Mouse (Mus musculus) ES-Bruce4 (cell line): Measurements from ENCODE around the gene Pip5k1b. TPM values are rescaled to one million over a fixed set of nuclear protein-coding genes. Genes with fewer than 3 reads are reported as not detected.

ENCODE experiments used
- H3K27ac ChIP-seq: 2 replicates; pipeline ENCODE4 v1.5.1; 2012; ENCODE audit warnings: low read length, inconsistent platforms; ENCODE audit not compliant: insufficient read depth
- H3K27me3 ChIP-seq: 2 replicates; pipeline ENCODE4 v1.6.1; 2012; ENCODE audit warnings: mild to moderate bottlenecking, low read length, inconsistent platforms; ENCODE audit not compliant: control insufficient read depth, poor library complexity, insufficient read depth, severe bottlenecking
- H3K36me3 ChIP-seq: 2 replicates; pipeline ENCODE4 v1.6.1; 2012; ENCODE audit warnings: inconsistent platforms, mild to moderate bottlenecking, low read length, moderate library complexity; ENCODE audit not compliant: control insufficient read depth, poor library complexity, insufficient read depth, severe bottlenecking
- H3K4me1 ChIP-seq: one replicate; pipeline ENCODE4 v1.8.1; 2011; ENCODE audit warnings: low read length; ENCODE audit not compliant: control insufficient read depth, insufficient read depth
- H3K4me3 ChIP-seq: 2 replicates; pipeline ENCODE4 v1.5.1; 2011; ENCODE audit warnings: low read depth, mild to moderate bottlenecking, low read length
- H3K9ac ChIP-seq: 2 replicates; pipeline ENCODE4 v1.6.1; 2012; ENCODE audit warnings: low read depth, mild to moderate bottlenecking, inconsistent platforms; ENCODE audit not compliant: poor library complexity, severe bottlenecking
- H3K9me3 ChIP-seq: replicated peaks from 2 replicates; pipeline ENCODE4 v1.6.1; 2012; ENCODE audit warnings: mild to moderate bottlenecking, low read length, inconsistent platforms; ENCODE audit not compliant: control insufficient read depth, poor library complexity, insufficient read depth, severe bottlenecking
- CTCF ChIP-seq: IDR thresholded peaks from one replicate; pipeline ENCODE4 v1.8.1; 2011; ENCODE audit warnings: low read depth, low read length
- EP300 ChIP-seq: IDR thresholded peaks from 2 replicates; pipeline ENCODE4 v1.6.1; 2011; ENCODE audit warnings: low read depth, low read length; ENCODE audit not compliant: insufficient read depth
- POLR2A ChIP-seq: IDR thresholded peaks from one replicate; pipeline ENCODE4 v1.8.1; 2011; ENCODE audit warnings: low read length; ENCODE audit not compliant: insufficient read depth
- polyA plus RNA-seq: library from polyadenylated mRNA; stranded (reverse); fragments of >200 nt; gene quantifications from 2 replicates; pipeline ENCODE4 v1.2.4, GENCODE M21; 2011; ENCODE audit warnings: low read depth; ENCODE audit not compliant: missing spikeins, insufficient read depth, insufficient read length

Gene Pip5k1b
- polyA plus RNA-seq, 1 experiment: 4.0 TPM

- no peaks in the 10 kb centered on the region for H3K4me1 ChIP-seq
- H3K27me3 ChIP-seq: no peaks in the 10 kb centered on the region
- no peak for TF ChIP-seq POLR2A
- no peak for TF ChIP-seq EP300
- TF ChIP-seq CTCF: no peak
- H3K9me3 ChIP-seq: no peaks in the 10 kb centered on the region
- H3K9ac ChIP-seq: no peak overlapping the region
- no peak overlapping the region for H3K4me3 ChIP-seq
- no peak overlapping the region for H3K27ac ChIP-seq
- no peaks in the 10 kb centered on the region for H3K36me3 ChIP-seq
These were observed 32.0 kb downstream of the Pip5k1b start for GRCm38 (mm10) chr19:24523476-24524313.

GRCm38 (mm10) chr19:24521997-24522396 lies 33.7 kb downstream of the Pip5k1b start:
- no peak overlapping the region for H3K9ac ChIP-seq
- H3K9me3 ChIP-seq: no peaks in the 10 kb centered on the region
- no peak overlapping the region for H3K27ac ChIP-seq
- H3K36me3 ChIP-seq: no peaks in the 10 kb centered on the region
- no peak overlapping the region for H3K4me3 ChIP-seq
- TF ChIP-seq POLR2A (no peak), EP300 (no peak), CTCF (no peak)
- no peaks in the 10 kb centered on the region for H3K4me1 ChIP-seq
- H3K27me3 ChIP-seq: no peaks in the 10 kb centered on the region

- H3K4me1 ChIP-seq: no peaks in the 10 kb centered on the region
- no peaks in the 10 kb centered on the region for H3K27me3 ChIP-seq
- H3K9me3 ChIP-seq: no peaks in the 10 kb centered on the region
- no peak overlapping the region for H3K9ac ChIP-seq
- H3K27ac ChIP-seq: no peak overlapping the region
- TF ChIP-seq POLR2A: no peak
- TF ChIP-seq CTCF: no peak
- no peak for TF ChIP-seq EP300
- no peaks in the 10 kb centered on the region for H3K36me3 ChIP-seq
- no peak overlapping the region for H3K4me3 ChIP-seq
These were observed 34.5 kb downstream of the Pip5k1b start for GRCm38 (mm10) chr19:24521146-24521545.

- no peak overlapping the region for H3K9ac ChIP-seq
- H3K27ac ChIP-seq: no peak overlapping the region
- no peaks in the 10 kb centered on the region for H3K27me3 ChIP-seq
- TF ChIP-seq CTCF (no peak), POLR2A (no peak), EP300 (no peak)
- H3K4me1 ChIP-seq: no peaks in the 10 kb centered on the region
- no peaks in the 10 kb centered on the region for H3K36me3 ChIP-seq
- H3K9me3 ChIP-seq: no peaks in the 10 kb centered on the region
- H3K4me3 ChIP-seq: no peak overlapping the region
These were observed 35.8 kb downstream of the Pip5k1b start for GRCm38 (mm10) chr19:24519732-24520409.

GRCm38 (mm10) chr19:24518384-24518783 lies 37.3 kb downstream of the Pip5k1b start:
- Histone ChIP-seq H3K27ac (no peak overlapping the region), H3K9me3 (no peaks in the 10 kb centered on the region), H3K4me3 (no peak overlapping the region), H3K27me3 (no peaks in the 10 kb centered on the region), H3K36me3 (no peaks in the 10 kb centered on the region), H3K4me1 (no peaks in the 10 kb centered on the region), H3K9ac (no peak overlapping the region)
- TF ChIP-seq CTCF (no peak), EP300 (no peak), POLR2A (no peak)

GRCm38 (mm10) chr19:24517057-24517456 lies 38.6 kb downstream of the Pip5k1b start:
- no peaks in the 10 kb centered on the region for H3K4me1 ChIP-seq
- H3K9me3 ChIP-seq: no peaks in the 10 kb centered on the region
- H3K4me3 ChIP-seq: no peak overlapping the region
- no peak overlapping the region for H3K9ac ChIP-seq
- no peak overlapping the region for H3K27ac ChIP-seq
- H3K27me3 ChIP-seq: no peaks in the 10 kb centered on the region
- no peak for TF ChIP-seq CTCF
- no peak for TF ChIP-seq EP300
- TF ChIP-seq POLR2A: no peak
- no peaks in the 10 kb centered on the region for H3K36me3 ChIP-seq
